Mouse (Mus musculus): Measurements from ENCODE around the gene Pard3. TPM values are rescaled to one million over a fixed set of nuclear protein-coding genes. Genes with fewer than 3 reads are reported as not detected.
A peak's percentile ranks its signal among the peaks of the same experiment; 100 is the strongest.

Pard3 gene
- polyA plus RNA-seq, 1 experiment: 13.2 TPM

DNA sequence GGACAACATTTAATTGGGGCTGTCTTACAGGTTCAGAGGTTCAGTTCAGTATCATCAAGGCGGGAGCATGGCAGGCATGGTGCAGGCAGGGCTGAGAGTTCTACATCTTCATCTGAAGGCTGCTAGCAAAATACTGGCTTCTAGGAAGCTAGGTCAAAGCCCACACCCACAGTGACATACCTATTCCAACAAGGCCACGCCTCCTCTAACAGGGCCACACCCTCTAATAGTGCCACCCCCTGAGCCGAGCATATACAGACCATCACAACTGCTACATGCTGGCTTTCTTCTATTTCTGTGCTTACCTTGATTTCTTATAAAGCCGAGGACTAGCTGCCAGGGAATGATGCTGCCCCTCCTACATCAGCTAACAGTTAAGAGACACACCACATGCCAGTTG, 513.0 kb downstream of the Pard3 start:
- 90% methylated on average over 4 of the region's 4 CpGs for WGBS
- no peak overlapping the region for H3K4me3 ChIP-seq (replicated peaks; ENCODE audit: insufficient read depth, low read depth, low read length)
- no peaks in the 10 kb centered on the region for H3K4me1 ChIP-seq (ENCODE audit: control insufficient read depth, insufficient read depth, low read length)
- no peak overlapping the region for H3K27ac ChIP-seq (ENCODE audit: insufficient read depth, low read length)
- H3K27me3 ChIP-seq (ENCODE audit: control insufficient read depth, insufficient read depth, low read length): no peaks in the 10 kb centered on the region
- DNase-seq: no peak
- no peak for TF ChIP-seq CTCF (IDR thresholded peaks at IDR 0.05; ENCODE audit: borderline replicate concordance, insufficient read depth, low read depth, low read length)
- no peak for TF ChIP-seq POLR2A (IDR thresholded peaks at IDR 0.05; ENCODE audit: borderline replicate concordance, insufficient read depth, low read length)

GRCm38 (mm10) chr8:127577656-127578055, 514.0 kb downstream of the Pard3 start:
- Histone ChIP-seq H3K27ac (ENCODE audit: insufficient read depth, low read length) (no peak overlapping the region), H3K4me3 (replicated peaks; ENCODE audit: insufficient read depth, low read depth, low read length) (no peak overlapping the region), H3K4me1 (ENCODE audit: control insufficient read depth, insufficient read depth, low read length) (no peaks in the 10 kb centered on the region), H3K27me3 (ENCODE audit: control insufficient read depth, insufficient read depth, low read length) (no peaks in the 10 kb centered on the region)
- 45% methylated on average over 6 of the region's 6 CpGs for WGBS
- TF ChIP-seq CTCF (IDR thresholded peaks at IDR 0.05; ENCODE audit: borderline replicate concordance, insufficient read depth, low read depth, low read length) (no peak), POLR2A (IDR thresholded peaks at IDR 0.05; ENCODE audit: borderline replicate concordance, insufficient read depth, low read length) (no peak)
- no peak for DNase-seq

- no peaks in the 10 kb centered on the region for H3K4me1 ChIP-seq (ENCODE audit: control insufficient read depth, insufficient read depth, low read length)
- TF ChIP-seq POLR2A (IDR thresholded peaks at IDR 0.05; ENCODE audit: borderline replicate concordance, insufficient read depth, low read length) (no peak), CTCF (IDR thresholded peaks at IDR 0.05; ENCODE audit: borderline replicate concordance, insufficient read depth, low read depth, low read length) (no peak)
- 94% methylated on average over 9 of the region's 9 CpGs for WGBS
- H3K4me3 ChIP-seq (replicated peaks; ENCODE audit: insufficient read depth, low read depth, low read length): no peak overlapping the region
- no peak overlapping the region for H3K27ac ChIP-seq (ENCODE audit: insufficient read depth, low read length)
- H3K27me3 ChIP-seq (ENCODE audit: control insufficient read depth, insufficient read depth, low read length): no peaks in the 10 kb centered on the region
- no peak for DNase-seq
Measured at GRCm38 (mm10) chr8:127579436-127579835, 515.7 kb downstream of the Pard3 start.

DNA sequence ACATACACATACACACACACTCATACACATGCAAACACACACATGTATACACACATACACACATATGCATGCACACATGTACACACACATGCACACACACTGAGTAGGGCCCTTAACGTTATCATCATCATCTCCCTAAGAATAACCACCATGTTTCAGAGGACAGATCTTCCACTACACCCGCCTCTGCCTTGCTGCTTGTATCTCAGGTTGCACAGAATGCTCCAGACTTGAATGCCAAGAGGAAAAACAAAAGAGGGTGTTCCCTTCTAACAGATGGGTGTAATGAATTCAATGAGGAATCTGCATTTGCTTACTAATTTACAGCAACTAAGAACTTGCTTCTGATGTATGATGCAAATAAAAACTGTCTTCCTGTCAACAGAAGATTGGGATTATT, 519.7 kb downstream of the Pard3 start:
- TF ChIP-seq CTCF (IDR thresholded peaks at IDR 0.05; ENCODE audit: borderline replicate concordance, insufficient read depth, low read depth, low read length): no peak
- TF ChIP-seq POLR2A (IDR thresholded peaks at IDR 0.05; ENCODE audit: borderline replicate concordance, insufficient read depth, low read length): no peak
- Histone ChIP-seq H3K27ac (ENCODE audit: insufficient read depth, low read length) (no peak overlapping the region), H3K27me3 (ENCODE audit: control insufficient read depth, insufficient read depth, low read length) (no peaks in the 10 kb centered on the region), H3K4me3 (replicated peaks; ENCODE audit: insufficient read depth, low read depth, low read length) (no peak overlapping the region), H3K4me1 (ENCODE audit: control insufficient read depth, insufficient read depth, low read length) (no peaks in the 10 kb centered on the region)
- no peak for DNase-seq
- 73% methylated on average over 2 of the region's 2 CpGs for WGBS

- Histone ChIP-seq H3K4me3 (replicated peaks; ENCODE audit: insufficient read depth, low read depth, low read length) (no peak overlapping the region), H3K27ac (ENCODE audit: insufficient read depth, low read length) (no peak overlapping the region), H3K27me3 (ENCODE audit: control insufficient read depth, insufficient read depth, low read length) (no peaks in the 10 kb centered on the region), H3K4me1 (ENCODE audit: control insufficient read depth, insufficient read depth, low read length) (no peaks in the 10 kb centered on the region)
- no peak for DNase-seq
- no peak for TF ChIP-seq CTCF (IDR thresholded peaks at IDR 0.05; ENCODE audit: borderline replicate concordance, insufficient read depth, low read depth, low read length)
- no peak for TF ChIP-seq POLR2A (IDR thresholded peaks at IDR 0.05; ENCODE audit: borderline replicate concordance, insufficient read depth, low read length)
- 95% methylated on average over 8 of the region's 8 CpGs for WGBS
Measured at GRCm38 (mm10) chr8:127585618-127586017, 521.9 kb downstream of the Pard3 start.

GRCm38 (mm10) chr8:127586681-127587080, 523.0 kb downstream of the Pard3 start:
- no peak overlapping the region for H3K27ac ChIP-seq (ENCODE audit: insufficient read depth, low read length)
- no peaks in the 10 kb centered on the region for H3K27me3 ChIP-seq (ENCODE audit: control insufficient read depth, insufficient read depth, low read length)
- no peak for TF ChIP-seq POLR2A (IDR thresholded peaks at IDR 0.05; ENCODE audit: borderline replicate concordance, insufficient read depth, low read length)
- no peak for TF ChIP-seq CTCF (IDR thresholded peaks at IDR 0.05; ENCODE audit: borderline replicate concordance, insufficient read depth, low read depth, low read length)
- H3K4me3 ChIP-seq (replicated peaks; ENCODE audit: insufficient read depth, low read depth, low read length): no peak overlapping the region
- 89% methylated on average over 5 of the region's 5 CpGs for WGBS
- H3K4me1 ChIP-seq (ENCODE audit: control insufficient read depth, insufficient read depth, low read length): no peaks in the 10 kb centered on the region
- no peak for DNase-seq

DNA sequence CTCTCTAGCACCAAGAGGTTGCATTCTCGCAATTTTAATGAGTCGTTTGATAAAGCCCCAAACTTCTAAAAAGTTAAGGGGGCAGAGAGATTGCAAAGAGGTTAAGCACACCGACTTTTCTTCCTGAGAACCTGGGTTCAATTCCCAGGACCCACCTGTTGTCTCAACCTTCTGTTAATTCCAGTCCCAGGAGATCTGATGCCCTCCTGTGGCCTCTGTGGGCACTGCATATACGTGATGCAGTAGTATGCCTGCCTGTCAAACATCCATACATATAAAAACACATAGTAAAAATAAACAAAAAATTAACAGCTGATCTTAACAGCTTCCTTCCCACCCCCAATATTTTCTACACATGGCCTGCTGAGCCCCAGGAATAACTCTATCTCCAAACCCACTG, 524.6 kb downstream of the Pard3 start:
- no peak overlapping the region for H3K4me3 ChIP-seq (replicated peaks; ENCODE audit: insufficient read depth, low read depth, low read length)
- no peaks in the 10 kb centered on the region for H3K4me1 ChIP-seq (ENCODE audit: control insufficient read depth, insufficient read depth, low read length)
- no peak overlapping the region for H3K27ac ChIP-seq (ENCODE audit: insufficient read depth, low read length)
- WGBS: 79% methylated on average over 4 of the region's 4 CpGs
- no peaks in the 10 kb centered on the region for H3K27me3 ChIP-seq (ENCODE audit: control insufficient read depth, insufficient read depth, low read length)
- TF ChIP-seq POLR2A (IDR thresholded peaks at IDR 0.05; ENCODE audit: borderline replicate concordance, insufficient read depth, low read length): no peak
- peak; percentile 44; the same call in 1 of the 2 replicates for TF ChIP-seq CTCF (IDR thresholded peaks at IDR 0.05; ENCODE audit: borderline replicate concordance, insufficient read depth, low read depth, low read length)
- peak; percentile 18 to 23 for DNase-seq

- Histone ChIP-seq H3K4me3 (replicated peaks; ENCODE audit: insufficient read depth, low read depth, low read length) (no peak overlapping the region), H3K27me3 (ENCODE audit: control insufficient read depth, insufficient read depth, low read length) (no peaks in the 10 kb centered on the region), H3K27ac (ENCODE audit: insufficient read depth, low read length) (no peak overlapping the region), H3K4me1 (ENCODE audit: control insufficient read depth, insufficient read depth, low read length) (no peaks in the 10 kb centered on the region)
- peak; percentile 57 for TF ChIP-seq CTCF (IDR thresholded peaks at IDR 0.05; ENCODE audit: borderline replicate concordance, insufficient read depth, low read depth, low read length)
- TF ChIP-seq POLR2A (IDR thresholded peaks at IDR 0.05; ENCODE audit: borderline replicate concordance, insufficient read depth, low read length): no peak
- DNase-seq: peak; percentile 22 to 25
- 57% methylated on average over 4 of the region's 4 CpGs for WGBS
Measured at GRCm38 (mm10) chr8:127589291-127589690, 525.6 kb downstream of the Pard3 start.

Measured in cerebellum, adult 2 months (tissue).